Mouse (Mus musculus): ENCODE measurements around the gene Evc2. TPM values are rescaled to one million over a fixed set of nuclear protein-coding genes. Genes with fewer than 3 reads are reported as not detected.
A peak's percentile ranks its signal among the peaks of the same experiment; 100 is the strongest.

Evc2 gene
- polyA plus RNA-seq, 1 experiment from 2014 or later: 6.8 TPM

DNA sequence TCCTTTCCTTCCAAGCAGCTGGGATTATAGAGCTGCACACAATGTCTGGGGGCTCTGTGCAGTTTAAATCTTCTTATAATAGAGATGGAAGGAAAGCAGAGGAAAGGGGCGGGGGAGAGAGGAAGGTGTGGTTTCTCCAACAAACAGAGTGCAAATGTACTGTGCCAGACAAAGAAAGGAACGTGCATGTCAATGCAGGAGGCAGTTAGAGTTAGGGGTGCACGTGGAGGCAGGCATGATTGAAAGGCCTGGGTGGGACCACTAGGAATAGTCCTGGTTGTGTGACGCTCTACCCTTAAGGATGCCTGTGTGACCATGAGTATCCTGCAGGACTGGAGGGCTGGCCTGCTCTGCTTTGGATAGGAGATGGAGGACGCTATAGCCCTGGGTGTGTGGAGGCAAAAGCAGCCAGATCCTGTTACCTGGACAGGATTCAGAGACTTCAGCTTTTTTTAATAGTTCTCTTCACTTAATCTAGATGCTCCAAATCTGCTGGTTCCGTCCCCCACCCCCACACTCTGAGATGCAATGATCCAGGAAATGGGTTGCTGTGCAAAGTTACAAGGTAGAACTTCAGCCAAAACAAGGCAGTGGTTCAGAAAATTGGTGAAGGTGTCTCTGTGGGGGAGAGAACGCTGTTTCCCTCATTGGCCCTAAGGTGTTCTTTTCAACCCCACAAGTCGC lies 7.7 kb upstream of the Evc2 start:
- Histone ChIP-seq H3K27ac (no peak overlapping the region), H3K4me1 (replicated peaks) (no peaks in the 10 kb centered on the region), H3K9me3 (replicated peaks) (no peaks in the 10 kb centered on the region), H3K27me3 (peaks cover under 1% of the 10 kb centered on the region), H3K9ac (no peak overlapping the region), H3K4me2 (no peak overlapping the region), H3K4me3 (no peak overlapping the region), H3K36me3 (no peaks in the 10 kb centered on the region)
- no peak for ATAC-seq (replicated peaks; ENCODE audit: insufficient number of reproducible peaks, insufficient read depth, low FRiP score, low read depth)
- 78% methylated on average over 8 of the region's 8 CpGs for WGBS

DNA sequence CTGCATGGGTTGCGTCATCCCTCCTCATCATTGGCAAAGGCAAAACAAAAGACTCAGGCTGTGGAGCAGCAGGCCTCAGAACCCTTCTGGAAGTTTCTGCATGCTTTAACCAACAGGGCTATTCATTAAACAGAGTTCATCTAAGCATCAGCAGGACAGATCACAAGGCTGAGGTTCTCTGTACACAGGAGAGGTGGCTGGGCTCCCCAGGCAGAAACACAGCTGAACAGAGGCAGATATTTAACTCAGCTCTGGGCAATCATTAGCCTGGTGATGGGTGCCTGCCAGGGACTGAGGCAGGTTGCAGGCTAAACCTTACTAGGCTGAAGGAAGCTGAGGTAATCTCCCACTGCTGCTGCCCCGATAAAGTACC lies 7.2 kb upstream of the Evc2 start:
- Histone ChIP-seq H3K4me3 (no peak overlapping the region), H3K4me2 (no peak overlapping the region), H3K27ac (no peak overlapping the region), H3K9me3 (replicated peaks) (no peaks in the 10 kb centered on the region), H3K4me1 (replicated peaks) (peaks cover 3% of the 10 kb centered on the region), H3K27me3 (peaks cover 6% of the 10 kb centered on the region), H3K9ac (no peak overlapping the region), H3K36me3 (no peaks in the 10 kb centered on the region)
- ATAC-seq (replicated peaks; ENCODE audit: insufficient number of reproducible peaks, insufficient read depth, low FRiP score, low read depth): no peak
- 92% methylated on average over 2 of the region's 2 CpGs for WGBS

DNA sequence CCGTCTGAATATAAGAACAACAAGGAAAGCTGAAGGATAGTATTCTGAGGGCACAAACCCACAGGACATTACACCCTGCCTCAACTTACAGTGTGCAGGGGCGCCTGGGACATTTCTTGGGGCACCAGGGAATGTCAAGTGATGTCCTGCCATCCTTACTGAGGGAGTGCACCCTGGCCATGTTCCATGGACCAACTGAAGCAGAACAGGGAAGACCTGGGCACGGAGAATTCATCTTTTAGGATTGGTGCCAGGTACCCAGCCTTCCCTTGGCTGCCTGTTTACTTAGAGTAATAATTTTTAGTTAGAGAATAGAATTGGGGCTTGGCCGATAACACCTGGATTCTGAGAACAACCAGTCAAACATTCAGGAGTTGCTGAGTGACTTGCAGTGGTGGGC lies 6.2 kb upstream of the Evc2 start:
- Histone ChIP-seq H3K4me1 (replicated peaks) (peaks cover 13% of the 10 kb centered on the region), H3K4me2 (no peak overlapping the region), H3K9me3 (replicated peaks) (no peaks in the 10 kb centered on the region), H3K36me3 (no peaks in the 10 kb centered on the region), H3K27ac (no peak overlapping the region), H3K9ac (no peak overlapping the region), H3K27me3 (peaks cover 13% of the 10 kb centered on the region), H3K4me3 (no peak overlapping the region)
- WGBS: 68% methylated on average over 4 of the region's 4 CpGs
- no peak for ATAC-seq (replicated peaks; ENCODE audit: insufficient number of reproducible peaks, insufficient read depth, low FRiP score, low read depth)

DNA sequence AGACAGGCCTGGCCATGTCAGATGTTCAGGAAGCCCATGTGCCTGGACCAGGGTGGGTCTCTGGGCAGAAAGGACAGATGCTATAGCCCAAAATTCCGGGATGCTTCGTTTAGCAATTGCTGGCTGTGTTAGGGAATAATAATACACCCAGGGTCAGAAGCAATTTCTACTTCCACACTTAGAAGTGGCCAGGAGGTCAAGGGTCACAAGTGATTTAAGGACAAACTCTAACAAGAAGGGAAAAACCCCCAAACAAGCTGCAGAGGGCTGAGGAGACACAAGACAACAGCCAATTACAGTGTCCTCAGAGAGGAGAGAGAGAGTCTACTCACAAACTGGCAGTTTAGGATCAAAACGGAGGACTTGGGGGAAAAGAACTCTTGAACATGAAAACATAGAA lies 3.2 kb upstream of the Evc2 start:
- H3K9me3 ChIP-seq (replicated peaks): no peaks in the 10 kb centered on the region
- no peak overlapping the region for H3K9ac ChIP-seq
- peaks cover 13% of the 10 kb centered on the region for H3K27me3 ChIP-seq
- H3K4me1 ChIP-seq (replicated peaks): peaks cover 34% of the 10 kb centered on the region
- WGBS: 73% methylated on average over 3 of the region's 3 CpGs
- no peak overlapping the region for H3K4me2 ChIP-seq
- no peak overlapping the region for H3K4me3 ChIP-seq
- no peak overlapping the region for H3K27ac ChIP-seq
- no peak for ATAC-seq (replicated peaks; ENCODE audit: insufficient number of reproducible peaks, insufficient read depth, low FRiP score, low read depth)
- no peaks in the 10 kb centered on the region for H3K36me3 ChIP-seq

DNA sequence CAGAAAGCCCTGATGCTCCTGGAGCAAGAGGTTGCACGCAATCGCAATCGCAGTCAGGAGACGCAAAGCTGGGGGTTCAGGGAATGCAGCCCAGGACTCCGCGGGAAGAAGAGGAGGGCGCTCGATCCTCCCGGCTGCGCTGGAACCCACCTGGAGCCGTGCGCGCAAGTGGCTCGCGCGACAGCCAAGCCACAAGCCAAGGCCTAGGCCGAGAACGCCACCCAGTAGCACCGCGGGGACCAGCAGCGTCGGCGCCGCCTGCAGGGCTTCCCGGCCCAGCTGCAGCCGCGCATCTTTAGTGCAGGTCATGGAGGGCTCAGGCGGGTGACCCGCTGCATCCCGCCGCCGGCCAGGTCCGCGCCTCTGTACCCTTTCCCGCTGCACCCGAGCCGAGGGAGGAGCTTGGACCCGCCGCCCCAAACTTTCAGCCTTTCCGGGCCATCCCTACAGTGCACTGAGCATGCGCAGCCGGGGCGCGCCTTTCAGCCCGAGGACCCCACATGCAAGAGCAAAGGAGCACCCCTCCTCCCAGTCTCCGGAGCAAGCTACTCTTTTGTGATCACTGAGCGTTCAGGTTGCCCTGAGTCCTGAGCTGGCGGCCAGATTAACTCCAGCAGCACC lies 1.7 kb upstream of the Evc2 start, which contains the start of gene Evc:
TSS of gene Evc (minus strand) at position 410 of the 621 bp plus-strand sequence.
- Histone ChIP-seq H3K4me1 (replicated peaks) (peaks cover 34% of the 10 kb centered on the region), H3K27me3 (peaks cover 13% of the 10 kb centered on the region), H3K9me3 (replicated peaks) (no peaks in the 10 kb centered on the region), H3K9ac (peak within 1 kb of the TSS; percentile 69), H3K4me2 (peak within 1 kb of the TSS; percentile 98), H3K4me3 (peak within 1 kb of the TSS; percentile 72), H3K36me3 (no peaks in the 10 kb centered on the region), H3K27ac (no peak within 1 kb of the TSS)
- 0 out of 2 replicates have a peak, but pooled peaks have one; percentile 32 for ATAC-seq (replicated peaks; ENCODE audit: insufficient number of reproducible peaks, insufficient read depth, low FRiP score, low read depth)
- WGBS: 1% methylated on average over 48 of the region's 48 CpGs

DNA sequence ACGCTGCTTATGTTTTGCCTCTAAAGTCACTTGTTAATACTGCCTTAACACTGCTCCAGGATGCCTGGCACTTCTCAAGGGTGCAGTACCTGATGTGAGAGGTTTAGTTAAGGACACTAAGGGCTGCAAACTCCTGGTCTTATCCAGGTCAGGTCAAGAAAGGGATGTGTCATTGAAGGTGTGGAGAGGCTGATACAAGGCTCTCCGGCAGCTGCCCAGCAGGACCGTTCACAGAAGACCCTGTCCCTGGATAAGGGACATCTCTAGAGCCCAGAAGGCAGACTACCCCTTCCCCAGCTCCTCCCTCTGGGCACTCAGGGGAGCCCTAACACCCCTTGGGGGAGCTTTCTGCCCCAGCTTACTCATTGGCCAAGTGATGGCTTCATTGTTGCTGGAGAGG lies 603 bp upstream of the Evc2 start:
- WGBS: 42% methylated on average over 3 of the region's 3 CpGs
- Histone ChIP-seq H3K27me3 (peaks cover 13% of the 10 kb centered on the region), H3K36me3 (no peaks in the 10 kb centered on the region), H3K4me1 (replicated peaks) (peaks cover 34% of the 10 kb centered on the region), H3K27ac (peak overlapping the region; percentile 59; the same call in 1 of the 2 replicates), H3K4me3 (peak overlapping the region; percentile 70), H3K9ac (peak overlapping the region; percentile 69), H3K4me2 (peak overlapping the region; percentile 88), H3K9me3 (replicated peaks) (no peaks in the 10 kb centered on the region)
- ATAC-seq (replicated peaks; ENCODE audit: insufficient number of reproducible peaks, insufficient read depth, low FRiP score, low read depth): no peak

DNA sequence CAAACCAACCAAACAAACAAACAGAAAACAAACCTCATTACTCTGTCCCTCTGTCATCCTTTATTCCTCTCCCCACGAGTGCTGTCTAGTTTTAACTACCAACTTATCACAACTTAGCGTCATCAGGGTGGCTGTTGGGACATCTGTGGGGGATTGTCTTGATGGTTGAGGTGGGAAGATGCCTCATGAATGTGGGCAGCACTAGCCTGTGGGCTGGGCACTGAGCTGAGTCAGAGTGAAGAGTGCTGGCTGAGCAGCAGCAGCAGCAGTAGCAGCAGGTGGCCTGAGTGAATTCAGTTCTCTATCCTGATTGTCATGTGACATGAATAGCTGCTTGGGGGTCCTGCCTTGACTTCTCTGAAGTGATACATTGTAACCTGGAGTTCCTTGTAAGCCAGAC lies 5.7 kb downstream of the Evc2 start:
- H3K9me3 ChIP-seq (replicated peaks): no peaks in the 10 kb centered on the region
- 80% methylated on average over 2 of the region's 2 CpGs for WGBS

DNA sequence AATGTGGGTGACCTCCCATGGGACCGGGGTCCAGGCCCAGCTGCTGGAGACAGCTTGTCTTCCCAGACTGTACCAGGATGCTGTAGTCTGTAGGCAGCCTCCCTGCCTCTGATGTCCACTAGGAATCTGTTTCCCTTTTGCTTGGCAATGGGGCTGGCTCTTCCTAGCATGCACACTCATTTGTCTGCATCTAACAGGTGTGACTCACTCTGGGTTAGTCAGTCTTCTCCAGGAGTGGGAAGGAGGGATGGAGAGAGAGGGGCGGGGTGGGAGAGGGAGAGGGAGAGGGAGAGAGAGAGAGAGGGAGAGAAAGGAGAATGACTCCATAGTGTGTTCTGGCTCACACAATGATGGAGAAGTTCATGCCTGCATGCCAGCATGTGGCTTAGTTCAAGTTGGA lies 13.5 kb downstream of the Evc2 start:
- H3K36me3 ChIP-seq: peaks cover 29% of the 10 kb centered on the region
- H3K9me3 ChIP-seq (replicated peaks): no peaks in the 10 kb centered on the region
- H3K4me3 ChIP-seq: no peak overlapping the region
- H3K4me2 ChIP-seq: no peak overlapping the region
- WGBS: 78% methylated on average over 2 of the region's 2 CpGs
- no peaks in the 10 kb centered on the region for H3K27me3 ChIP-seq
- ATAC-seq (replicated peaks; ENCODE audit: insufficient number of reproducible peaks, insufficient read depth, low FRiP score, low read depth): no peak
- H3K4me1 ChIP-seq (replicated peaks): no peaks in the 10 kb centered on the region
- H3K27ac ChIP-seq: no peak overlapping the region
- no peak overlapping the region for H3K9ac ChIP-seq

More for the DNA sequence above, 5.7 kb downstream of the Evc2 start:
- peaks cover 4% of the 10 kb centered on the region; the same call in 1 of the 2 replicates for H3K36me3 ChIP-seq
- no peak for ATAC-seq (replicated peaks; ENCODE audit: insufficient number of reproducible peaks, insufficient read depth, low FRiP score, low read depth)
- no peaks in the 10 kb centered on the region for H3K27me3 ChIP-seq
- H3K4me3 ChIP-seq: no peak overlapping the region
- no peak overlapping the region for H3K9ac ChIP-seq
- peaks cover 8% of the 10 kb centered on the region; the same call in 1 of the 2 replicates for H3K4me1 ChIP-seq (replicated peaks)
- H3K4me2 ChIP-seq: no peak overlapping the region
- no peak overlapping the region for H3K27ac ChIP-seq

DNA sequence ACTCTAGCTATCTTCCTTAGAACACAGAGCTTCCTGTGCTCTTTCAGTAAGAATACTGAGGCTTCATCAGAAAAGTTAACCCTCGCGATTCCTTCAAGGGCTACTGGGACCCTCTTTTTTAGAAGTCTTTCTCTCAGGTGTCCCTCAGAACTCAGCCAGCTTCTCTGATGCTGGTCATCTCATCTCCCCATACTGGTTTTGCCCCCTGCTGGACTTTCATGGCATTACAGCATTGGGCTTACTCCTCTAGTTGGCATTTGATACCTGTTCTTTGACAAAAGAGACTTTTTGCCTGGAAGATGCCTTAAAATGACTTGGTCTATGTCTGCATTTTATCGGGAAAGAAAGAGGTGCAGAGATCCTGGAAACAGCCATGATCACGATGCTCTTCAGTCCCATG lies 16.1 kb downstream of the Evc2 start:
- WGBS: 74% methylated on average over 4 of the region's 4 CpGs
- H3K27ac ChIP-seq: no peak overlapping the region

DNA sequence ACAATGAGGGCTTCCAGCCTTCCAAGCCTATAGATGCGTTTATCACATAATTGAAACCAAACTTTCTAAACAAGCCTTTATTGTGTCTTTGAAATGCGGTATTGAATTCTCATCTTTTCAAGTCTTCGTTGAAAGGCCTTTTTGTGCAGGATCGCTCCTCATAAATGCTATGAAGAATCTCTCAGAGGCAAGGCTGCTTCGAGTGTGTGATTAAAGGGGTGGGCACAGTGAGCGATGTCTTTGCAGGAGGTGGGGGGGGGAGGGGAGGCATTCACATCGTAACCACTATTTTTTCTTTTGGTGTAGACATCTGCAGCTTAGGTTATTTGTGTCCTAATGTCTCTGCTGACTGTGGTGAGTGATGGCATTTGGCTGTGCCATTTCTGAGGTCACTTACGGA lies 17.7 kb downstream of the Evc2 start:
- Histone ChIP-seq H3K27ac (no peak overlapping the region), H3K36me3 (peaks cover 16% of the 10 kb centered on the region), H3K4me1 (replicated peaks) (no peaks in the 10 kb centered on the region), H3K4me3 (no peak overlapping the region), H3K9ac (no peak overlapping the region), H3K4me2 (no peak overlapping the region), H3K27me3 (no peaks in the 10 kb centered on the region), H3K9me3 (replicated peaks) (no peaks in the 10 kb centered on the region)
- no peak for ATAC-seq (replicated peaks; ENCODE audit: insufficient number of reproducible peaks, insufficient read depth, low FRiP score, low read depth)
- 83% methylated on average over 8 of the region's 8 CpGs for WGBS

More for the DNA sequence above, 16.1 kb downstream of the Evc2 start:
- Histone ChIP-seq H3K4me3 (no peak overlapping the region), H3K27me3 (no peaks in the 10 kb centered on the region), H3K9ac (no peak overlapping the region), H3K9me3 (replicated peaks) (no peaks in the 10 kb centered on the region), H3K36me3 (peaks cover 21% of the 10 kb centered on the region), H3K4me2 (no peak overlapping the region), H3K4me1 (replicated peaks) (no peaks in the 10 kb centered on the region)
- no peak for ATAC-seq (replicated peaks; ENCODE audit: insufficient number of reproducible peaks, insufficient read depth, low FRiP score, low read depth)

DNA sequence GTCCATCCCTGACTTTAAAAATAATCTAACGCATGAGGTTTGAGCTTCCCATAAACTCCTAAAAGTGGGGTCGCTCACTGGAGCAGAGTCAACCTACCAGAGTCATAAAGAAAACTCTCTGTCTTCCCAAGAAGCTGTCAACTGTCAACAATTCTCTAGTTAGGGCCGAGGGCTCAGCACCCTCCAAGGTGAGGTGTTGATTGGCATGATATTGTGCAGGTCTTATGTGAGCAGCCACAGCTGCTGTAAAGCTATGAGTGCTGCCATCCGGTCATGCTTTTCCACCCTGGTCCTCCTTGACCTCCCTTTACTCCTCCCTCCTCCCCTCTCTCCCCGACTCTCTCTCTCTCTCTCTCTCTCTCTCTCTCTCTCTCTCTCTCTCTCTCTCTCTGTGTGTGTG lies 24.3 kb downstream of the Evc2 start:
- H3K4me2 ChIP-seq: no peak overlapping the region
- 33% methylated on average over 5 of the region's 5 CpGs for WGBS
- no peak overlapping the region for H3K27ac ChIP-seq
- H3K9me3 ChIP-seq (replicated peaks): no peaks in the 10 kb centered on the region
- H3K27me3 ChIP-seq: no peaks in the 10 kb centered on the region
- ATAC-seq (replicated peaks; ENCODE audit: insufficient number of reproducible peaks, insufficient read depth, low FRiP score, low read depth): no peak
- no peaks in the 10 kb centered on the region; the same call in 1 of the 2 replicates for H3K36me3 ChIP-seq
- H3K4me3 ChIP-seq: no peak overlapping the region
- H3K4me1 ChIP-seq (replicated peaks): peaks cover 10% of the 10 kb centered on the region
- H3K9ac ChIP-seq: no peak overlapping the region

DNA sequence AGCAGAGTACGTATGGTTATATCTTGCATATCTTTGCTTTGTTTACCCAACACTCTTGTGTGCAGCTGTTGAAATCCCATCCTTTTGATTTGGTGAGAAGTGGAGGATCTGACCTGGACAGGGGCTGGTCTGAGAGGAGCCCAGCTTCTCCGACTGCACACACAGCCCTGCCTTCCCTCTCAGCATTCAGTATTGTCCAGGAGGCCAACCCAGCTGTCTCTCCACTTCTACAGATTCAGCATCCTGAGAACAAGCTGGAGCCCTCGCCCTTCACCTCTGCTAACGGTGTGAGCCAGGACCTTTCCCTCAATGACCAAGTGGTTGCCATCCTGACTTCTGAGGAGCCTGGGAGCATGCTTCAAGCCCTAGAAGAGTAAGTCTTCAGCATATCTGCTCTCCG lies 25.0 kb downstream of the Evc2 start:
- ATAC-seq (replicated peaks; ENCODE audit: insufficient number of reproducible peaks, insufficient read depth, low FRiP score, low read depth): no peak
- Histone ChIP-seq H3K27ac (no peak overlapping the region), H3K9ac (no peak overlapping the region), H3K4me3 (no peak overlapping the region), H3K4me2 (no peak overlapping the region), H3K4me1 (replicated peaks) (peaks cover 10% of the 10 kb centered on the region), H3K9me3 (replicated peaks) (no peaks in the 10 kb centered on the region), H3K36me3 (no peaks in the 10 kb centered on the region; the same call in 1 of the 2 replicates), H3K27me3 (no peaks in the 10 kb centered on the region)
- 79% methylated on average over 5 of the region's 5 CpGs for WGBS

All from heart, embryonic 15.5 days (tissue).